Mouse (Mus musculus): Measurements from ENCODE around the gene Slc25a11.

Slc25a11 gene

GRCm38 (mm10) chr11:70623053-70623742 is 24.1 kb downstream of the Slc25a11 start:
- TF ChIP-seq GATA4 (IDR thresholded peaks at IDR 0.05; ENCODE audit: insufficient replicate concordance, low read length), result no peak

- no peak for TF ChIP-seq GATA4 (IDR thresholded peaks at IDR 0.05; ENCODE audit: insufficient replicate concordance, low read length)
Observed at GRCm38 (mm10) chr11:70621972-70622814, 25.1 kb downstream of the Slc25a11 start.

GRCm38 (mm10) chr11:70619101-70619500 is 28.2 kb downstream of the Slc25a11 start, which contains the start of gene Chrne:
TSS of gene Chrne (minus strand) at chr11:70619216.
- TF ChIP-seq GATA4 (IDR thresholded peaks at IDR 0.05; ENCODE audit: insufficient replicate concordance, low read length), result no peak

- no peak for TF ChIP-seq GATA4 (IDR thresholded peaks at IDR 0.05; ENCODE audit: insufficient replicate concordance, low read length)
Observed at GRCm38 (mm10) chr11:70615516-70616093, 31.7 kb downstream of the Slc25a11 start, which contains the start of gene 4930544D05Rik. TSS of gene 4930544D05Rik (plus strand) at chr11:70615848.

- TF ChIP-seq GATA4 (IDR thresholded peaks at IDR 0.05; ENCODE audit: insufficient replicate concordance, low read length), result no peak
Observed at GRCm38 (mm10) chr11:70615074-70615473, 32.2 kb downstream of the Slc25a11 start.

- no peak for TF ChIP-seq GATA4 (IDR thresholded peaks at IDR 0.05; ENCODE audit: insufficient replicate concordance, low read length)
Observed at GRCm38 (mm10) chr11:70612505-70612904, 34.8 kb downstream of the Slc25a11 start.

GRCm38 (mm10) chr11:70610752-70611151 is 36.5 kb downstream of the Slc25a11 start:
- no peak for TF ChIP-seq GATA4 (IDR thresholded peaks at IDR 0.05; ENCODE audit: insufficient replicate concordance, low read length)

GRCm38 (mm10) chr11:70608381-70609066 is 38.8 kb downstream of the Slc25a11 start:
- TF ChIP-seq GATA4 (IDR thresholded peaks at IDR 0.05; ENCODE audit: insufficient replicate concordance, low read length), result no peak

- TF ChIP-seq GATA4 (IDR thresholded peaks at IDR 0.05; ENCODE audit: insufficient replicate concordance, low read length), result no peak
Observed at GRCm38 (mm10) chr11:70607611-70608010, 39.7 kb downstream of the Slc25a11 start.

GRCm38 (mm10) chr11:70606717-70607116 is 40.6 kb downstream of the Slc25a11 start:
- TF ChIP-seq GATA4 (IDR thresholded peaks at IDR 0.05; ENCODE audit: insufficient replicate concordance, low read length), result no peak

GRCm38 (mm10) chr11:70605024-70605566 is 42.2 kb downstream of the Slc25a11 start:
- TF ChIP-seq GATA4 (IDR thresholded peaks at IDR 0.05; ENCODE audit: insufficient replicate concordance, low read length), result no peak

- no peak for TF ChIP-seq GATA4 (IDR thresholded peaks at IDR 0.05; ENCODE audit: insufficient replicate concordance, low read length)
Observed at GRCm38 (mm10) chr11:70598451-70598953, 48.8 kb downstream of the Slc25a11 start.

GRCm38 (mm10) chr11:70597301-70597700 is 50.0 kb downstream of the Slc25a11 start:
- no peak for TF ChIP-seq GATA4 (IDR thresholded peaks at IDR 0.05; ENCODE audit: insufficient replicate concordance, low read length)

GRCm38 (mm10) chr11:70596094-70596493 is 51.2 kb downstream of the Slc25a11 start:
- TF ChIP-seq GATA4 (IDR thresholded peaks at IDR 0.05; ENCODE audit: insufficient replicate concordance, low read length), result no peak

GRCm38 (mm10) chr11:70595638-70596037 is 51.6 kb downstream of the Slc25a11 start:
- TF ChIP-seq GATA4 (IDR thresholded peaks at IDR 0.05; ENCODE audit: insufficient replicate concordance, low read length), result no peak; the same call in 1 of the 2 replicates
